Mouse (Mus musculus): ENCODE measurements around the gene Clk1. TPM values are rescaled to one million over a fixed set of nuclear protein-coding genes. Genes with fewer than 3 reads are reported as not detected.

The Clk1 gene
- 239 and 257 TPM in 2 replicates for polyA plus RNA-seq (2015; fragmentation: Nextera tagmentation; extraction: Ambion mirVana)

GRCm38 (mm10) chr1:58423371-58424248 lies at the start of gene Clk1:
Gene Clk1, minus strand, starts transcription at chr1:58424066.
- peak; percentile 94 for DNase-seq (ENCODE audit: low spot score)

GRCm38 (mm10) chr1:58465561-58465960 lies 41.7 kb upstream of the Clk1 start:
- no peak for DNase-seq (ENCODE audit: low spot score)

DNA sequence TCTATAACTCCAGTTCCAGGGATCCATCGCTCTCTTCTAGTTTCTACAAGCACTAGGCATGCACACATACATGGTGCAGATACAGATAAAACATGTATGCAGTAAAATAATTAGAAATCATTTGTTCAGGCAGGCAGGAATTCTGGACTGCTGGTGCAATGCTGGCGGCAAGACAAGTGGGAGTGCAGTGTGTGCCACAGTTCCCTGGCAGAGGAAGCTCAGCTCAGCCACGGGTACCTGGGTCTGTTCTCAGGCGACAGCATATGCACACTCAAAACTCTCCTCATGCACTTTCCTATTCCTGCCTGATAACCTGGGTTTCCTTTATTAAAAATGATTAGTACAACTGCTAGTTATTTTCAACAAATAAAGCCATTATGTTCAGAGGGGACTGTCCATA lies 41.2 kb upstream of the Clk1 start:
- DNase-seq (ENCODE audit: low spot score), result no peak

DNA sequence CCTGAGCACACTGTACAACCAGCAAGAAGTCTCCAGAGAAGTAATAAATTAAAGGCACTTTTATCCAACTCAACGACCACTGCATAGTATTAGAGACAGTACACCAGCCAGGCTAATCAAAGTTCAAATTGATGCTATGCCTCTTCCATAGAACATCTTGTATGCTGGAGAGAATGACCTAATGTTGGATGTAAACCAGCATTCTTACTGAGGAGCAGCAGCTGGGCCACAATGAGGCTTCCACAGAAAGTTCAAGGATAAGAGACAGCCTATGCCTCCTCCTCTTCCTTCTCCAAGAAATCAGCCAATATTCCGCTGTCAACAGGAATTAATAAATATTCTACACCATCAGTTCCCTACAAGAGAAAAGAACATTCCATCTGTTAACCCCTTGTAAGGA lies 40.1 kb upstream of the Clk1 start:
- no peak for DNase-seq (ENCODE audit: low spot score)

DNA sequence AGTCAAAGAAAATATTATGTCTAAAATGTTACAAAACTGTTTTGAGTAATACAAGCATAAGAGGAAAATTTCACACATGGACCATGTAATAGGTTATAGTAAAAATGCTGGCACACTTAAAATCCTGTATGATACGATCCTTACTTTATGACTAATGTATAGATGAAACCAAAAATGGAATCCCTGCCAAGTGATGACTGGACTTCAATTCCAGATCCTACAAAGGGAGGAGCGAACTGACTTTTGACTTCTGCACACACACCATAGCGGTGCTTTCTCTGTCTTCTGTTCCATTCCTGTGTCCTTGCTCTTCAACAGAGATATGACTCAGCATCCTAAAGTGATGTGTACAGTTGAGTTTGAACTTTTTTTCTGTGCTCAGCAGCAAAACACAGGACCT lies 36.7 kb upstream of the Clk1 start:
- DNase-seq (ENCODE audit: low spot score), result no peak

- no peak for DNase-seq (ENCODE audit: low spot score)
These were observed 35.0 kb upstream of the Clk1 start for GRCm38 (mm10) chr1:58458867-58459266.

GRCm38 (mm10) chr1:58458175-58458574 lies 34.3 kb upstream of the Clk1 start:
- no peak for DNase-seq (ENCODE audit: low spot score)

DNA sequence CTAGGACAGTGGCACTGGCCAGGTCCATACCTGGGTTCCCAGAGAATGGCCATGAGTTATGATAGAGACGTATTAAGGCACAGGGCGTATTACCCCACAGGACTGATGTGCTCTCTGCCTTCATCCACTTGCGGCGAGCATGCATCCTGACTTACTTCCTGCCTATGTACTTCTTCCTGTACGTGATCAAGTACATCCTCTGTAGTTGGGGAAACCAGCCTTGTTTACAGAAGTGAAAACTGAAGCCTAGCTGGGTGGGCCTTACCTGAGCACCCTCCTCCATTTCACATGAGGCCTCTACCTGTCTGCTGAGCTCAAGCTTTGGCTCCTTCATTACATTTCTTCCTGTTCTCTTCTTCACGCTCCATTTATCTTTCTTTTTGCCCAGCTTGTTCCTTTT lies 30.4 kb upstream of the Clk1 start:
- DNase-seq (ENCODE audit: low spot score), result no peak

- no peak for DNase-seq (ENCODE audit: low spot score)
These were observed 24.5 kb upstream of the Clk1 start for GRCm38 (mm10) chr1:58448396-58448795.

DNA sequence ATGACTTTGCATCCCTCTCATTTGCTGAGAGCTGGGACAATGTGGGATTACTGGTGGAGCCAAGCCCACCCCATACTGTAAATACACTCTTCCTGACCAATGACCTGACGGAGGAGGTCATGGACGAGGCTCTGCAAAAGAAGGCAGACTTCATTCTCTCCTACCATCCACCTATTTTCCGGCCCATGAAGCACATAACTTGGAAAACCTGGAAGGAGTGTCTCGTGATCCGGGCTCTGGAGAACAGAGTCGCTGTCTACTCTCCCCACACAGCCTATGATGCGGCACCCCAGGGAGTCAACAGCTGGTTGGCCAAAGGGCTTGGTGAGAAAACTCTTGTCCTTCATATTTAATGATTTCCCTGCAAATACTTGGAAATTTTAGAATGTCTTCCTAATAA lies 23.9 kb upstream of the Clk1 start:
- DNase-seq (ENCODE audit: low spot score), result no peak

- peak; percentile 28 for DNase-seq (ENCODE audit: low spot score)
These were observed 22.0 kb upstream of the Clk1 start for GRCm38 (mm10) chr1:58445861-58446260.

DNA sequence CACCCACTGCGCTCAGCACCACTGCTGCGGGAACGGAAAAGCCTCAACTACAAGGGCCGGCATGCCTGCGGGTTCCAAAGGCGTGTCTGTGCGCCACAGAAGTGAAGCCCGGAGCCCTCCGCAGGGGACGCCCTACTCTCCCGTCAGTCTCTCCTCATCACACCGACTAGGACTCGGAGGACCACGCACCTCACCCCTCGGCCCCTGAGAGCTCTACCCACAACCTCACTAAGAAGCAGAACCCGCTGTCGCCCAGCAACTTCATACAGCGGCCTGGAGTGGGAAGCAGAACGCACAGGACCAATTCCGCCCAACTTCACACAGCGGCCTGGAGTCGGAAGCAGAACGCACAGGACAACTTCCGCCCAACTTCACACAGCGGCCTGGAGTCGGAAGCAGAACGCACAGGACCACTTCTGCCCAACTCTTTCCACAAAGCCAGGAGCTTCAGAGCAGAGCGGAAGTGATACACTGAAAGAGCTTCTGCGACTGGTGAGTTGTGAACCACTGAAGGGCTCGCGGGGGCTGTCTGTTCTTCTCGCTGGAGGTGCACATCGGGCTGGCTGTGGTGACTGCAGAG lies 21.4 kb upstream of the Clk1 start, which contains the start of the genes Nif3l1 and Ppil3:
Gene Nif3l1 (plus strand): TSS at position 9 of the 580 bp plus-strand sequence.
Gene Ppil3 (minus strand): TSS at position 344 of the 580 bp plus-strand sequence.
- DNase-seq (ENCODE audit: low spot score), result peak; percentile 90

DNA sequence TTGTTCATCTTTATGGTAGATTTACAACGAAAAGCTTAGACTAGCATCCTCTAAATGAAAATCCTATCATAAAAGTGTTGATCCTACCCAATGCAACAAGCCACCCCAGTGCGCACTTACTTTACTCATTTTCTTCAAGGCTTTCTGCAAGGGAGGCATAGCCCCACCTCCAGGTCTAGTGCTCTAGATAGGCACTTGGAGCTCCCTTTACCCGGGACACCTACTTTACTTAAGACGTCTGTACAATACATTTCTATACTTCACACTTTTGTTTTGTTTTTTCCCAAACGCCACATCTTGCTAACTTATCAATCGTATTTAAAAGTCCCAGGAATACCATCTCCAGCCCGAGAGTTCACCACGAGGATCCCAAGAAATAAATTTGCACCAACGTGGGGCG lies 20.8 kb upstream of the Clk1 start:
- DNase-seq (ENCODE audit: low spot score), result peak; percentile 48

- DNase-seq (ENCODE audit: low spot score), result no peak
These were observed 685 bp upstream of the Clk1 start for GRCm38 (mm10) chr1:58424551-58424950.

DNA sequence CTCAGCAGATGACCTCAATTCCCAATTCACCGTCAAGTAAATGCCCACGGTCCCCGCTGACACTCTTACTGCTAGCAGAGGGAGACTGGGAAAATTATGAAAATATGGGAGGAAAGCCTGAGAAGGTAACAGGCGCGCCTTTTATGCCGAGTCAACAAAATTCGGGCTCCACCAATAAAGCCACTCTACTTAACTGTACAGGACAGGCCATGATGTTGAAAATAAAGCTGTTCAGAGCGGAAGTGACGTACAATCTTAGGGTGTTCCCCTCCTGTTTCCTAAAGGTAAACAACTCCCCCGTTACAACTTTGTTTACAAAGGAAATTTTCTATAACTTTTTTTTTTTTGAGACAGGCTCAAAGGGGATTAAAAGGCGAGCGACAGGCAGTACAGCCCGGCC lies 987 bp downstream of the Clk1 start:
- DNase-seq (ENCODE audit: low spot score), result peak; percentile 79

- DNase-seq (ENCODE audit: low spot score), result no peak
These were observed 2.9 kb downstream of the Clk1 start for GRCm38 (mm10) chr1:58420961-58421360.

DNA sequence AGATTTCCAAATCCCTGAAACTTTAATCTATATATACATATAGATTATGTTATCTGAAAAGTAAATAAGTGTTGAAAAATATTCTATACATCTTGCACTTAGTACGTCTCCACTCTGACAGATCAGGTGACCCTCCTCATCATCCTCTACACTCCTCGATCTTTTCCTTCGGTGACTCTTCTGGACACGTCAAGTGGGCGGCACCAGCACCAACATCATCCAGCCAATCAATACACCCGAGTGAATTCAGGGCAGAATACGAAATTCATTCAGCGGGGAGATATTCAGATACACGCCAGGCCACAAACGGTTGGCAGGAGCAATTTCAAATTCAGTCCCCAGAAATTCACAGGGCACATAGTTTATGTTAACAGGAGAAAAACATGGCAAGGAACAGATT lies 3.8 kb downstream of the Clk1 start:
- DNase-seq (ENCODE audit: low spot score), result no peak

- no peak for DNase-seq (ENCODE audit: low spot score)
These were observed 7.8 kb downstream of the Clk1 start for GRCm38 (mm10) chr1:58416048-58416447.

GRCm38 (mm10) chr1:58415442-58415841 lies 8.4 kb downstream of the Clk1 start:
- peak; percentile 17 for DNase-seq (ENCODE audit: low spot score)

GRCm38 (mm10) chr1:58410776-58411175 lies 13.1 kb downstream of the Clk1 start:
- DNase-seq (ENCODE audit: low spot score), result no peak

DNA sequence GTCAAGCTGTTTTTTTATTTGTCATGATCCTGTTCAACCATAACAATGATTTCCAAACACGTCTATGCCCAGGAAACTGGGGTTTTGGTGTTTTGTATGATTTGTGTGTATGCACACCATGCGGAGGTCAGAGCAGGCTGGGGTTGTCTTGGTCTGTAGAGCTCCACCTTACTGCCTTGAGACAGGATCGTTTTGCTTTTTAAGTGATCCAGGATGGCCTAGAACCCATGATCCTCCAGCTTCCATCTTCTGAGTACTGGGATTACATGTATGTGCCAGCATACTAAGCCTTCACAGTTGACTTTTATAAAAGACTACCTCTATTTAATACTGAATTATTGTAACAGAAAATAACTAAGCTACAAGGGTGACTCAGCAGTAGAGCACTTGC lies 13.7 kb downstream of the Clk1 start:
- DNase-seq (ENCODE audit: low spot score), result no peak

GRCm38 (mm10) chr1:58409553-58410197 lies 14.2 kb downstream of the Clk1 start:
- no peak for DNase-seq (ENCODE audit: low spot score)

Data from thymus, postnatal 0 days (tissue).